Mouse (Mus musculus): ENCODE measurements around the gene C2cd4a. TPM values are rescaled to one million over a fixed set of nuclear protein-coding genes. Genes with fewer than 3 reads are reported as not detected.

C2cd4a gene
- polyA plus RNA-seq, 1 experiment from 2014 or later = 1.4 TPM

- Histone ChIP-seq H3K9me3 (ENCODE audit: control insufficient read depth, low read depth, low read length) (no peaks in the 10 kb centered on the region), H3K4me3 (ENCODE audit: low read depth, low read length) (no peak overlapping the region), H3K9ac (replicated peaks; ENCODE audit: low read depth, low read length) (no peak overlapping the region), H3K27me3 (ENCODE audit: control insufficient read depth, insufficient read depth, low read length) (no peaks in the 10 kb centered on the region), H3K27ac (ENCODE audit: low read length) (no peak overlapping the region), H3K36me3 (ENCODE audit: control insufficient read depth, insufficient read depth, low read length) (no peaks in the 10 kb centered on the region), H3K4me2 (replicated peaks; ENCODE audit: low read depth, low read length) (no peak overlapping the region), H3K4me1 (ENCODE audit: control insufficient read depth, insufficient read depth, low read length) (0 out of 2 replicates have a peak, but pooled peaks cover 3% of the 10 kb centered on the region)
- no peak for ATAC-seq (ENCODE audit: insufficient number of reproducible peaks, insufficient read depth, low FRiP score, low read depth)
- WGBS = 73% methylated on average over 6 of the region's 6 CpGs
Measured at GRCm38 (mm10) chr9:67793501-67793900, 38.6 kb downstream of the C2cd4a start.

GRCm38 (mm10) chr9:67792405-67792804, 39.7 kb downstream of the C2cd4a start:
- H3K9me3 ChIP-seq (ENCODE audit: control insufficient read depth, low read depth, low read length) = no peaks in the 10 kb centered on the region
- no peak overlapping the region for H3K4me2 ChIP-seq (replicated peaks; ENCODE audit: low read depth, low read length)
- no peak overlapping the region for H3K4me3 ChIP-seq (ENCODE audit: low read depth, low read length)
- H3K27ac ChIP-seq (ENCODE audit: low read length) = no peak overlapping the region
- H3K27me3 ChIP-seq (ENCODE audit: control insufficient read depth, insufficient read depth, low read length) = no peaks in the 10 kb centered on the region
- WGBS = 63% methylated on average over 5 of the region's 5 CpGs
- ATAC-seq (ENCODE audit: insufficient number of reproducible peaks, insufficient read depth, low FRiP score, low read depth) = no peak
- H3K9ac ChIP-seq (replicated peaks; ENCODE audit: low read depth, low read length) = no peak overlapping the region
- H3K4me1 ChIP-seq (ENCODE audit: control insufficient read depth, insufficient read depth, low read length) = 0 out of 2 replicates have a peak, but pooled peaks cover 3% of the 10 kb centered on the region
- H3K36me3 ChIP-seq (ENCODE audit: control insufficient read depth, insufficient read depth, low read length) = no peaks in the 10 kb centered on the region

GRCm38 (mm10) chr9:67787671-67788070, 44.5 kb downstream of the C2cd4a start:
- Histone ChIP-seq H3K27me3 (ENCODE audit: control insufficient read depth, insufficient read depth, low read length) (no peaks in the 10 kb centered on the region), H3K4me3 (ENCODE audit: low read depth, low read length) (no peak overlapping the region), H3K27ac (ENCODE audit: low read length) (no peak overlapping the region), H3K4me1 (ENCODE audit: control insufficient read depth, insufficient read depth, low read length) (no peaks in the 10 kb centered on the region), H3K9me3 (ENCODE audit: control insufficient read depth, low read depth, low read length) (no peaks in the 10 kb centered on the region), H3K36me3 (ENCODE audit: control insufficient read depth, insufficient read depth, low read length) (no peaks in the 10 kb centered on the region), H3K4me2 (replicated peaks; ENCODE audit: low read depth, low read length) (no peak overlapping the region), H3K9ac (replicated peaks; ENCODE audit: low read depth, low read length) (no peak overlapping the region)
- 49% methylated on average over 6 of the region's 6 CpGs for WGBS
- ATAC-seq (ENCODE audit: insufficient number of reproducible peaks, insufficient read depth, low FRiP score, low read depth) = no peak

GRCm38 (mm10) chr9:67786311-67786710, 45.8 kb downstream of the C2cd4a start:
- H3K9ac ChIP-seq (replicated peaks; ENCODE audit: low read depth, low read length) = no peak overlapping the region
- H3K36me3 ChIP-seq (ENCODE audit: control insufficient read depth, insufficient read depth, low read length) = no peaks in the 10 kb centered on the region
- no peaks in the 10 kb centered on the region for H3K4me1 ChIP-seq (ENCODE audit: control insufficient read depth, insufficient read depth, low read length)
- H3K4me2 ChIP-seq (replicated peaks; ENCODE audit: low read depth, low read length) = no peak overlapping the region
- H3K27ac ChIP-seq (ENCODE audit: low read length) = no peak overlapping the region
- no peak overlapping the region for H3K4me3 ChIP-seq (ENCODE audit: low read depth, low read length)
- WGBS = 84% methylated on average over 7 of the region's 7 CpGs
- H3K9me3 ChIP-seq (ENCODE audit: control insufficient read depth, low read depth, low read length) = no peaks in the 10 kb centered on the region
- H3K27me3 ChIP-seq (ENCODE audit: control insufficient read depth, insufficient read depth, low read length) = no peaks in the 10 kb centered on the region
- no peak for ATAC-seq (ENCODE audit: insufficient number of reproducible peaks, insufficient read depth, low FRiP score, low read depth)

GRCm38 (mm10) chr9:67783925-67784324, 48.2 kb downstream of the C2cd4a start:
- Histone ChIP-seq H3K27me3 (ENCODE audit: control insufficient read depth, insufficient read depth, low read length) (no peaks in the 10 kb centered on the region), H3K4me1 (ENCODE audit: control insufficient read depth, insufficient read depth, low read length) (no peaks in the 10 kb centered on the region), H3K9ac (replicated peaks; ENCODE audit: low read depth, low read length) (no peak overlapping the region), H3K27ac (ENCODE audit: low read length) (no peak overlapping the region), H3K9me3 (ENCODE audit: control insufficient read depth, low read depth, low read length) (no peaks in the 10 kb centered on the region), H3K36me3 (ENCODE audit: control insufficient read depth, insufficient read depth, low read length) (no peaks in the 10 kb centered on the region), H3K4me2 (replicated peaks; ENCODE audit: low read depth, low read length) (no peak overlapping the region), H3K4me3 (ENCODE audit: low read depth, low read length) (no peak overlapping the region)
- no peak for ATAC-seq (ENCODE audit: insufficient number of reproducible peaks, insufficient read depth, low FRiP score, low read depth)

- Histone ChIP-seq H3K27me3 (ENCODE audit: control insufficient read depth, insufficient read depth, low read length) (no peaks in the 10 kb centered on the region), H3K4me1 (ENCODE audit: control insufficient read depth, insufficient read depth, low read length) (no peaks in the 10 kb centered on the region), H3K9ac (replicated peaks; ENCODE audit: low read depth, low read length) (no peak overlapping the region), H3K4me3 (ENCODE audit: low read depth, low read length) (no peak overlapping the region), H3K27ac (ENCODE audit: low read length) (no peak overlapping the region), H3K4me2 (replicated peaks; ENCODE audit: low read depth, low read length) (no peak overlapping the region), H3K36me3 (ENCODE audit: control insufficient read depth, insufficient read depth, low read length) (no peaks in the 10 kb centered on the region), H3K9me3 (ENCODE audit: control insufficient read depth, low read depth, low read length) (no peaks in the 10 kb centered on the region)
- WGBS = 85% methylated on average over 3 of the region's 3 CpGs
- no peak for ATAC-seq (ENCODE audit: insufficient number of reproducible peaks, insufficient read depth, low FRiP score, low read depth)
Measured at GRCm38 (mm10) chr9:67783464-67783863, 48.7 kb downstream of the C2cd4a start.

- 62% methylated on average over 6 of the region's 6 CpGs for WGBS
- Histone ChIP-seq H3K4me3 (ENCODE audit: low read depth, low read length) (no peak overlapping the region), H3K27me3 (ENCODE audit: control insufficient read depth, insufficient read depth, low read length) (no peaks in the 10 kb centered on the region), H3K27ac (ENCODE audit: low read length) (no peak overlapping the region), H3K9me3 (ENCODE audit: control insufficient read depth, low read depth, low read length) (no peaks in the 10 kb centered on the region), H3K4me1 (ENCODE audit: control insufficient read depth, insufficient read depth, low read length) (no peaks in the 10 kb centered on the region), H3K4me2 (replicated peaks; ENCODE audit: low read depth, low read length) (no peak overlapping the region), H3K9ac (replicated peaks; ENCODE audit: low read depth, low read length) (no peak overlapping the region), H3K36me3 (ENCODE audit: control insufficient read depth, insufficient read depth, low read length) (no peaks in the 10 kb centered on the region)
- ATAC-seq (ENCODE audit: insufficient number of reproducible peaks, insufficient read depth, low FRiP score, low read depth) = no peak
Measured at GRCm38 (mm10) chr9:67782786-67783185, 49.3 kb downstream of the C2cd4a start.

Other genes starting within 250 kb of the C2cd4a start
- 0.42 and 0.48 TPM in 2 replicates for gene C2cd4b, start 72.9 kb downstream of the C2cd4a start, polyA plus RNA-seq (2014; fragmentation: Nextera tagmentation; extraction: Ambion mirVana)
- 11.4 and 12.5 TPM in 2 replicates for gene Vps13c, start 8.1 kb upstream of the C2cd4a start, polyA plus RNA-seq (2014; fragmentation: Nextera tagmentation; extraction: Ambion mirVana)